Mouse (Mus musculus): ENCODE data around the gene Lysmd4.

Lysmd4 gene

DNA sequence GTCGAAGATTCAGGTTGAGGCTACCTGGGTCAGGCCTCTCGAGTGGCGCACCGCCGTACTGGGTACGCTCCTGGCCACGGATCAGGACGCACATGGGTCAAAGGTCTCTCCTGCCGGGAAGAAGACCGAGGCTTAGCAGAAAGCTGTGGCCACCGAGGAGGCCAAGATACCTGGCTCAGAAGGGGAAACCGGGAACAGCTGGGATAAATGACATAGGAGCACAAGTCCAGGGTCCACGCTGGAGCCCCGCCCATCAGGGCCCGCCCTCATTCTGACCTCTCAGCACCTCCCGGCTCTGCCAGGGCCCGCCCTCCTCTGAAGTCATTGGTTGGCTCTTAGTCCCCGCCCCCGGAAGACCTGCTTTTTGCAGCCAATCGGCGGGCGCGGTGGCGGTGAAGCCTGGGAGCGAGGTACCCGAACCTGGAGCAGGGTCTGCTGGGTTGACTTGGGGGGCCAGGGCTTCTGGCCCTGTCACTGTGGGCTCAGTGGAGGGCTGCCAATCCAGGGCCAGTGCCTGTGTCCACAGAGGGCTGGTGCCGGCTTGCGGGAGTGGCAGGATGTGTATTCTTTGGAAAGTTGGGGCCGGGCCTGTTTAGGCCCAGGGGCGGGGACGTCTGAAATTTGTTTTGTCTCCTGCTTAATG, at the start of gene Lysmd4:
Gene Lysmd4, plus strand, starts transcription at position 325 of the 643 bp plus-strand sequence.
- peak; percentile 97 for DNase-seq

DNA sequence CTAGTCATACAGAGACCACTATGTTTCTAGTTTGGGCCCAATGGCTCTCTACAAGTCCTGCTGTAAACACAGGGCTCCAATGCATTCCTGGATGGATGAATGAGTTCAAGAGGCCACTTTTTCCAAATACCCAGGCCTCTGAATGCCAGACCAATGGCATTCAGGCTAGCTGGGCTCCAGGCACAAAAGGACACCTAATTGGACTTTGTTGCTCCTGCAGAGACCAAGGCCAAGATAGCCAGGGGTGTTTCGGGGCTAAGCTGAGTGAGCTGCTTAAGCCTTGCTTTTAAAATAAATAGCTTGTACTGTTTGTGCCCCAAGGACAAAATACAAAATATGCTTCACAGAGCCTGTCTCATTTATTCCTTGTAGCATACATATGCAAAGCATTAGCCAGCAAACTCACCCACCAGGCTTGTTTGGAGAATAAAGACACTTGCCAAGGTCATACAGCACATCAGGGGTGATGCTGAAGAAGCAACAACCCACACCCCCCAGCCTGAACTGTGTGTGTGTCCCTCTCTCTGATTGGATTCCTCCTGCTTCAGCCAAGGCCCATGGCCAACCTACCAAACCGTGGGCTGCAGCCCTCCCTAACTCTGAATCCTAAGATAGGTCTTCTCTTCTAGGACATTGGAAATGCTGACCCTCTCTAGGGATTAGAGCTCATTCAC, 48.7 kb upstream of the Lysmd4 start:
- no peak for DNase-seq

DNA sequence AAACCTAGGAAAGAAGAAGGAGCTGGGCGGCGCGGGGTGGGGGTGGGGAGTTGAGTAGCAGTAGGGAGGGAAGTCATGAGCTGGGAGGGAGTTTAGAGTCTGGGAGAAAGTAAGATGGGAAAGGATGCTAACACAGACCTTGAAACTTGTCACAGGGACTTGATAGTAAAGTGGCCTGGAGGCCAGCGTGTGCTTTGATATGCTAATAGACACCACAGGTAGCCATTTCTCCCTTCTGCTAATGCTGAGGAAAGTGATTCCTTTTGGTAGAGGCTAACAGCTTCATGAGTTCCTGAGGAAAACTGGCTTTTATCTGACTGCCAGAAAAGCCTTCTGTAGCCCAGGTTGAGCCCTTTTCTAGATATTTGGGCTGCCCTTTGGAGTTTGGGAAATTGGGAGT, 38.6 kb upstream of the Lysmd4 start:
- no peak for DNase-seq

- peak; percentile 82 for DNase-seq
Observed at GRCm38 (mm10) chr7:67199412-67199811, 22.9 kb upstream of the Lysmd4 start.

DNA sequence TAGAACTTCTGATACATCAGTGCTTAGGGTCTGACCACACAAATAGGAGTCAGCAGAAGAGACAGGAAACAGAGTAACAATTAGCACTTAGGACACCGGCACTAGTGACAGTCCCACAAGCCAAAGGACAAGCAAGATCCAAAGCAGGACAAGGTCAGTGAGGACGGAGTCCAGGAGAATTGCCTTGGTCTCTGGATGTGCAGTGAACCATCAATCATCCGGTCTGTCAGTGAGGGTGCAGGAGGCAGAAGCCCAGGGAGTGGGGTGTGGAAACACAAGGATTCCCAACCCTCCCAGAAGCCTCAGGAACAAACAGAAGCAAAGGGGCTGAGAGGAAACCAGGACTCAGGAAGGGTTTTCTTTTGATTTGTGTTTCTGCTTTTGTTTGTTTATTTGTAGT, 18.7 kb upstream of the Lysmd4 start:
- no peak for DNase-seq

GRCm38 (mm10) chr7:67205734-67206425, 16.5 kb upstream of the Lysmd4 start:
- DNase-seq: no peak

GRCm38 (mm10) chr7:67206496-67206895, 15.8 kb upstream of the Lysmd4 start:
- DNase-seq: no peak

GRCm38 (mm10) chr7:67207701-67208100, 14.6 kb upstream of the Lysmd4 start:
- no peak for DNase-seq

- DNase-seq: no peak
Observed at GRCm38 (mm10) chr7:67208317-67208716, 14.0 kb upstream of the Lysmd4 start.

GRCm38 (mm10) chr7:67210004-67210833, 12.1 kb upstream of the Lysmd4 start:
- DNase-seq: no peak

- DNase-seq: no peak
Observed at GRCm38 (mm10) chr7:67211341-67211740, 11.0 kb upstream of the Lysmd4 start.

DNA sequence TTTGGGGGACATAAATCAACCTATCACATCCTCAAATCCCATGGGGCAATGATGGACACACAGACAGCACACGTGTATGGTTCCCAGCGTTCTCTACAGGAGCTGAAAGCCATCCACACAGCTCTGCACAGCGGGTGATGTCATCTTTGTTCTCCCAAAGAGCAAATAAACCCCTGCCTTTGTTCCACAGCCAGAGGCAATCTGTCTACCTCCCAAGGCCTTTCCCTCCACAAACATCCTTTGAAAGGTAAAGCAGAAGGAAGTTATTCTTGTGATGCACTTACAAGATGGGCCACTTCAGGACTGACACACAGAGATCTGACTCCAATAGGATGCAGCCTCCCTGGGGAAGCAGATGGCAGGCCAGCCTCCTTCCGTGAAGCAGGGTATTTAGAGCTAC, 10.4 kb upstream of the Lysmd4 start:
- no peak for DNase-seq

DNA sequence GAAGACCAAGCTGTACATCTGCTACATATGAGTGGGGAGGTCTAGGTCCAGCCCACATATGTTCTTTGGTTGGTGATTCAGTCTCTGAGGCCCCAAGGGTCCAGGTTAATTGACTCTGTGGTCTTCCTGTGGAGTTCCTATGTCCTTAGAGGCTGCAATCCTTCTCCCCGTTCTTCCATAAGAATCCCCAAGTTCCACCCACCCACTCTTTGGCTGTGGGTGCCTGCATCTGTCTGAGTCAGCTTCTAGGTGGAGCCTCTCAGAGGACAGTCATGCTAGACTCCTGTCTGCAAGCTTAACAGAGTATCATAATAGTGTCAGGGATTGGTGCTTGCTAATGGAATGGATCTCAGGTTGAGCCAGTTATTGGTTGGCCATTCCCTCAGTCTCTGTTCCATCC, 8.8 kb upstream of the Lysmd4 start:
- no peak for DNase-seq

DNA sequence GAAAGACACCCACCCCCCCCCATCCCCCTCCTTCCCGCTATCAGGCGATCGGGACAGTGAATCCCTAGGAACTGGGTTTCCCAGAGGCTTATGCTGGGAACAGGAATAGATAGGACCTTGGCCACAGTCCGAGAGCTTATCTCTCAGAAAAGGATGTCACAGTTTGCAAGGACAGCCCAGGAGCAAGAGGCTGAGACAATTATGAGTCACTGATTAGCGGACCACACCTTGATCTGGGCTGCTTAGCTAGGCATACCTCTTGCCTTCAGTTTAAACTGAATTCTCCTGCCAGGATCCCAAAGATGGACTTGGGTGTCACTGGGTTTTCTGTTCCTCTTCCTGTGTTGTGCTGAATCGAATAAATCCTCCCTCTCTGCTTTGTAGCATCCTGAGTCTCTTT, 6.0 kb upstream of the Lysmd4 start:
- no peak for DNase-seq

DNA sequence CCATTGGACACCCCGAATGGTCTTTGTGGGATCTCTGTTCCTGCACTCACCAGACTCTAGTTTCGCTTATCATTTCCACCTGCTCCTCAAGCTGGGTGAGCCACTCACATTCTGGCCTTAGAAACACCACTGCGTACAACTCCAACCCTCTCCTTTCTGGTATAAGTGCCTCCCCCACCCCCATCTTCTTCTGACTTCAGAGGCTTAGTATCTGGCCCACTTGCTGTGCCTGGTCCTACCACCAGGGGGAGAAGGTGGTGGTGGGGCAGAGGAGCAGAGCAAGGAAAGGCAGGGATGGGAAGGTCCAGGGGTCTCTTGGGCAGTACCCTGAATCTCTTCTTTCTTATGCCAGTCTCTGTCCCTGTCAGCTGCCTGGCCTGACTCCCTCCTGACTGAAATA, 5.3 kb upstream of the Lysmd4 start:
- DNase-seq: no peak

DNA sequence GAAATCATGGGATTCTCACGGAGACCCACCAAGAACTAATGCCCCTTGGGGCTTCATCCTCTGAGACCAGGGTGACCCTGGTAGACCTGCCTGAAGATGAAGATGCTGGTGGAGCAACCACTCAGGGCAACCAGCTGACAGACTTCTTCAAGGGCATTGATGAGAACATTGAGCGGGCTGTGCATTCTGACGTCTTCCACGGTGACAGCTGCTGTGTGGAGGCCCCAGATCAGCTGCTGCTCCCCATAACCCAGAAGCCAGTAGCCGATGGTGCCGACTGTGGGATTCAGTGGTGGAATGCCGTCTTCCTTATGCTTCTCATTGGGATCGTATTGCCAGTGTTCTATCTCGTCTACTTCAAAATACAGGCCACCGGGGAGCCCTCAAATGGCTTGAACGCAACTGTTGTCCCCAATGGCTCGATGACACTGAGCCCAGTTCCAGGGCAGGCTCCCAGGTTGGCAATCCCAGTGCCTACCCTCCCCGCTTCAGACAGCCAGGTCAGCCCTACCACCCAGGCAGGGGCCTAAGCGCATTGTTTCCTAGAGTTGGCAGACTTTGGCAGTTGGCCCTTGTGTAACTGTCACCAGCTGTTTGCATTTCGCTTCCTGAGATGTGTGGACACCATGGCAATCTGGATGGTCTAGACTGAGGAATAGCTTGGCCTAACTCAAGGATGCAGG, 3.7 kb downstream of the Lysmd4 start:
- no peak for DNase-seq

GRCm38 (mm10) chr7:67227538-67227937, 5.2 kb downstream of the Lysmd4 start:
- DNase-seq: no peak

DNA sequence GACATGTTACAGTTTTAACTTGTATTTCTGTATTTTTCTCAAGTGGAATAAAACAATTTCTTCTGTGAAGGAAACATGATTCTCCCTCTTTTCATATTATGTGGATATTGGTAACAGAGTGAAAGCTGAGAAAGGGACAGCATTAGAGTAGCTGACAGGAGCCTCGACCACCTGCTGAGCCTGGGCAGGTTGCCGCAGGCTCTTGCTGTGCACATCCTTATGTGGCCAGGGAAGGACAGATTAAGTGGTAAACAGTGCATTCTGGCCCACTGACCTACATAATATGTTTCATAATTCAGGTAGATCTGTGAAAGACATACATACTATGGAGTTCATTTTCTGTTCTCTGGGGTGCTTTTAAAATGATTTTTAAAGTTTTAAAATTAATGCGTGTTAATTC, 6.0 kb downstream of the Lysmd4 start:
- DNase-seq: peak; percentile 92

DNA sequence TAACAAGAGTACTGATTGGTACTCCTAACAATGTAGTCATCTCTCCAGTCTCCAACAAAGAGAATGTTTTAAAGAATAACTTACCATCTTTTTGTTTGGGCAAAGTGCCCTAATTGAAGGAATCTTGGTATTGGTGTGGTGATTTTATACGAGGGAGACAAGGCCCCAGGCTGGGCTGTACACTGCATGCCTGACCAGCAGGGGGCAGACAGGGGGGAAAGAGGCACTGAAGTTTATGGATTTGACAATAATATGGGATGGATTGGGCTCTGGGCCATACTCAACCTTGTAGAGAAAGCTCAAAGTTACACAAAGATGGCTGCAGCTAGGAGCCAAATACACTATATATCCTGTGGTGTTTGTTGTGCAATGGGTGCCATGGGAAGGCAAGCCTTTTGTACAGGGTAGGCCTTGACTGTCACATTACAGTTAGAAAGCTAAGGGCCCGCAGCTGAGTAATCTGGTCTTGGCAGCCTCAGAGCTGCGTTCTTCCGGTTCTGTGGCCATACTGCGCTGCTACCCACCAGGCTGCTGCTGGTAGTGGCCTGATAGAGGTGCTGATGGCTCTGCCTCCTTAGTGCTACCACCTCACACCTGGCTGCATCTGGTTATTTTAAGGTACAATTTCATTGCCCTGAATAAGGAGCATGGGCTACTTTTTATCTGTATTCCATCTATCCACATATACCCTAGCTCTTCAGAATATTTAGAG, 6.7 kb downstream of the Lysmd4 start:
- peak; percentile 53 for DNase-seq

- DNase-seq: no peak
Observed at GRCm38 (mm10) chr7:67229701-67230100, 7.4 kb downstream of the Lysmd4 start.

- no peak for DNase-seq
Observed at GRCm38 (mm10) chr7:67230221-67230620, 7.9 kb downstream of the Lysmd4 start.

DNA sequence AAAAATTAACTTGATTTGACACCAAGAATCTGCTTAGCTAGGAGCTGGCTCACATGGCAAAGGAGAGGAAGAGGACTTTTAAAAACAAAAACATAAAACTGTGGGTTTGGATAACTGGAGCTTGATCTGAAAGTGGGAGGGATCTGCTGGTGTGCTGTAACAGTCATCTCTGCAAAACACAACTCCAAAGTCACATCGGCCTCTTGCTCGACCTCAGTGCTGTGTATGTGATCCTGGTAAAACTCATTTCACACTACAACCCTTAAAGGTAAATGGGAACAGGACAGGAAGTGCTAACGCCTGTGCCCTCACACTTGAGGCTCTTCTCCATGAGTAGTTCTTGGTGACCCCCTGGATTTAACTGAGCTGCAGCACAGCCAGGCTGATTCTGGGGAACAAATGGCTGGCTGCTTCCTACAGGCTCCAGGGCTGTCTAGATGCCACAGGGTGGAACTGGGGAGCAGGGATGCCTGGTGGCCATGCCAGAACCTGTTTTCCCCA, 8.3 kb downstream of the Lysmd4 start:
- no peak for DNase-seq

Measured in cerebellum, adult 9-10 months (tissue).